Mouse (Mus musculus): ENCODE results near the gene Adam12. TPM values are rescaled to one million over a fixed set of nuclear protein-coding genes. Genes with fewer than 3 reads are reported as not detected.

The Adam12 gene
- polyA plus RNA-seq (2014; fragmentation: Nextera tagmentation; extraction: Ambion mirVana), result 2.7 and 4.4 TPM in 2 replicates

DNA sequence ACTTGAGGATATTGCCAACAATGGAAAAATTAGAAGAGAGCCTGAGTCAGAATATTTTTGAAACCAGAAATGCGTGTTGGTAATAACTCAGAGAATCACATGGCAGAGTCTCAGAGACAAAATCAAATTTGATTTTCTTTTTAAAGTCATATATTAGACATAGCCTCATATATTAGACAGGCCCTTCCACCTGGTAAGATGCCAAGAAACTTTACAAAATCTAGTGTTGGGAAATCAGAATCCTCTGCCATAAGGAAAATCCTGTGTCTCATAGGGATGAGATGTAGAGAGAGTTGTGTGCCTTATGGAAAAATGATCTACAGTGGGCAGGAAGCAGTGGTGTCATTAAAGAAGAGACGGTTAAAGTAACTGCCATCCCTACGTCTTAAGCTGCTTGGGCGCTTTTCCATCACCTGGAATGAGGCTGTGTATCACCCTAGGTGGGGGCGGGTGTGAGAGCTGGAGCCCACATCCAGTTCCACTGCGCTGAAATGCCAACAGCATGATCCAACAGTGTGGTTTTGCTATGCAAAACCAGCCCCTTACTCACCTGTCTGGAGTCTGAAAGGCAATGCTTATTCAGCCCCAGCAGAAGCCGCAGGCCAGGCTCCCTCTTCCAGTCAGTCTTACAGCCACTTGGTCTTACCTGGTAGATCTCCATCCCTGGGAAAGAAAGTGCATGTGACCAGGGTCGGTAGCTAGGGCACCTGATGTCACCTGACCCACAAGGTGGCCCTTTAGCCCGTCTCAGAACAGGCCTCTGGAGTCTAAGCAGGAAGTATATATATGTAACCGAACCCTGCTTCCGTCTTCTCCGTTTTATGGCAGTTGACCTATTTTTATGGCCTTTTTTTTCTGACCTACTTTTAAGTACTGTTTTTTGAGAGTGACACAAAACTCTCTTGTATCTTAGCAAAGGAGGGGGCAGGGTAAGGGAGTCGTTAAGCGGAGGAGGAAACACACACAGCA lies at the start of gene Adam12:
Adam12 (minus strand) TSS at position 769 of the 969 bp plus-strand sequence.
- DNase-seq (ENCODE audit: low spot score), result no peak
- H3K4me1 ChIP-seq (ENCODE audit: control insufficient read depth, insufficient read depth, low read length), result peaks cover 10% of the 10 kb centered on the region
- no peak within 1 kb of the TSS for H3K9ac ChIP-seq (ENCODE audit: low read length)
- 57% methylated on average over 14 of the region's 14 CpGs for WGBS
- H3K27ac ChIP-seq (replicated peaks; ENCODE audit: low read depth, low read length), result 0 out of 2 replicates have a peak within 1 kb of the TSS, but pooled peaks have one; percentile 8
- ATAC-seq (ENCODE audit: insufficient number of reproducible peaks, low FRiP score, low TSS enrichment, low read depth), result no peak
- H3K4me2 ChIP-seq (ENCODE audit: low read depth, severe bottlenecking), result no peak within 1 kb of the TSS
- no peaks in the 10 kb centered on the region for H3K36me3 ChIP-seq (ENCODE audit: control insufficient read depth, insufficient read depth, low read length)
- H3K9me3 ChIP-seq (ENCODE audit: control insufficient read depth, low read length), result no peaks in the 10 kb centered on the region
- H3K4me3 ChIP-seq (ENCODE audit: low read depth, low read length), result no peak within 1 kb of the TSS
- no peaks in the 10 kb centered on the region for H3K27me3 ChIP-seq (ENCODE audit: control insufficient read depth, insufficient read depth, low read length)

DNA sequence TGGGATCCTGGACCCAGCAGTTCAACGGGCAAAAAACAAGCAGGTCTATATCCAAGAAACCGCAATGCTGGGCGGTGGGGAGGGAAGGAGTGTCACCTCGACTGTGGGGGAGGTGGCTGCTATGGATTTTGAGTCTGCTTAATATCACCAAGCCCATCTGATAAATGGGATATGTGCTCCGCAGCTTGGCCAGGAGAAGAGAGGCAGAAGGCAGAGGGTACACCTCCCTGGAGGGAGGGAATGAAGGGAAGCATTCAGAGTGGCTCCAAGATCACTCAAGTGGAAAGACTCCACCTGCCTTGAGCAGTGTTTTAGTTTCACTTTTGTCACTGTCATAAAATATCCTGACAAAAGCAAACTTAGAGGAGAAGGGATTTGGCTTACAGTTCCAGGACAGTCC lies 41.0 kb upstream of the Adam12 start:
- DNase-seq (ENCODE audit: low spot score), result no peak
- Histone ChIP-seq H3K4me2 (ENCODE audit: low read depth, severe bottlenecking) (no peak overlapping the region), H3K27ac (replicated peaks; ENCODE audit: low read depth, low read length) (no peak overlapping the region), H3K36me3 (ENCODE audit: control insufficient read depth, insufficient read depth, low read length) (no peaks in the 10 kb centered on the region), H3K9me3 (ENCODE audit: control insufficient read depth, low read length) (no peaks in the 10 kb centered on the region), H3K9ac (ENCODE audit: low read length) (no peak overlapping the region), H3K4me1 (ENCODE audit: control insufficient read depth, insufficient read depth, low read length) (no peaks in the 10 kb centered on the region), H3K27me3 (ENCODE audit: control insufficient read depth, insufficient read depth, low read length) (no peaks in the 10 kb centered on the region), H3K4me3 (ENCODE audit: low read depth, low read length) (no peak overlapping the region)
- WGBS, result 89% methylated on average over 5 of the region's 5 CpGs
- ATAC-seq (ENCODE audit: insufficient number of reproducible peaks, low FRiP score, low TSS enrichment, low read depth), result no peak

DNA sequence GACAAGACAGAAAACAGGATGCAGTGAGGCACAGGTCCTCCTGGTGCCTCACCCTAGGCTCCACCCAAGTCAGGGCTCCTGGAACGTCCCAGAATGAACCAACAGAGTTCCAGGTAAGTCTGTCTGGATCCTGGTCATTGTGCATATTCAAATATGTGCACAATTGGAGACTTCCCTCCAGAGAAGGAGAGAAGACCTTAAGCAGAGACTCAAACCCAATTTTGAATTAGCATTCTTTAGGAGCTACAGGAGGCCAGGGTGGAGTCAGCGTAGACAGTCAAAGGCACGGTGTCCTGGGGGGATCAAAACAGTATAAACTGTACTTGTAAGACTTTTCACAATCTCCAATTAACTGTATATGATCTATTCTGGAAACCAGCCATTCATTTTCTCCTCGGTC lies 40.5 kb upstream of the Adam12 start:
- no peak overlapping the region for H3K4me2 ChIP-seq (ENCODE audit: low read depth, severe bottlenecking)
- no peaks in the 10 kb centered on the region for H3K27me3 ChIP-seq (ENCODE audit: control insufficient read depth, insufficient read depth, low read length)
- no peak overlapping the region for H3K9ac ChIP-seq (ENCODE audit: low read length)
- DNase-seq (ENCODE audit: low spot score) (no peak), ATAC-seq (ENCODE audit: insufficient number of reproducible peaks, low FRiP score, low TSS enrichment, low read depth) (no peak)
- no peaks in the 10 kb centered on the region for H3K9me3 ChIP-seq (ENCODE audit: control insufficient read depth, low read length)
- no peak overlapping the region for H3K4me3 ChIP-seq (ENCODE audit: low read depth, low read length)
- no peak overlapping the region for H3K27ac ChIP-seq (replicated peaks; ENCODE audit: low read depth, low read length)
- no peaks in the 10 kb centered on the region for H3K4me1 ChIP-seq (ENCODE audit: control insufficient read depth, insufficient read depth, low read length)
- no peaks in the 10 kb centered on the region for H3K36me3 ChIP-seq (ENCODE audit: control insufficient read depth, insufficient read depth, low read length)
- 77% methylated on average over 4 of the region's 4 CpGs for WGBS

DNA sequence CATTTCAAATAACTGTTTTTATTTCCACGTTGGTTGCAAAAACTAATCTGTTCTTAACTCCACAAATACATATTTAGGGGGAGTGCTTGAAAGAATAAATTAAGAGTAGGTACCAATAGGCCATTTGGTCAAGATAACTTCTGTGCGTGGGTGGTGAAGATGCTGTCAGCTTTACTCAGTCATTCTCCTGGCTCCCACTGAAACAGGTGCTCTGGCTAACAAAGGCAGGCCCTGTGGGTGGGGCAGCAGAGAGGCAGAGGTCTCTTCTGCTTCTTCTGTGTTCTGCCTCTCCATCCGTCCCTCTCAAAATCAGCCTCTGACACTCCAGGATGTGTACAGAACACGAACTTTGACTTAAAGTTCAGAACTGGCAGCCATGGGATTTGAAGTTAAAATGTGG lies 33.8 kb upstream of the Adam12 start:
- ATAC-seq (ENCODE audit: insufficient number of reproducible peaks, low FRiP score, low TSS enrichment, low read depth), result no peak
- peak; percentile 14 for DNase-seq (ENCODE audit: low spot score)
- Histone ChIP-seq H3K4me2 (ENCODE audit: low read depth, severe bottlenecking) (no peak overlapping the region), H3K9me3 (ENCODE audit: control insufficient read depth, low read length) (no peaks in the 10 kb centered on the region), H3K36me3 (ENCODE audit: control insufficient read depth, insufficient read depth, low read length) (no peaks in the 10 kb centered on the region), H3K27me3 (ENCODE audit: control insufficient read depth, insufficient read depth, low read length) (no peaks in the 10 kb centered on the region), H3K9ac (ENCODE audit: low read length) (no peak overlapping the region), H3K27ac (replicated peaks; ENCODE audit: low read depth, low read length) (no peak overlapping the region), H3K4me1 (ENCODE audit: control insufficient read depth, insufficient read depth, low read length) (no peaks in the 10 kb centered on the region), H3K4me3 (ENCODE audit: low read depth, low read length) (no peak overlapping the region)
- WGBS, result 83% methylated on average over 4 of the region's 4 CpGs

DNA sequence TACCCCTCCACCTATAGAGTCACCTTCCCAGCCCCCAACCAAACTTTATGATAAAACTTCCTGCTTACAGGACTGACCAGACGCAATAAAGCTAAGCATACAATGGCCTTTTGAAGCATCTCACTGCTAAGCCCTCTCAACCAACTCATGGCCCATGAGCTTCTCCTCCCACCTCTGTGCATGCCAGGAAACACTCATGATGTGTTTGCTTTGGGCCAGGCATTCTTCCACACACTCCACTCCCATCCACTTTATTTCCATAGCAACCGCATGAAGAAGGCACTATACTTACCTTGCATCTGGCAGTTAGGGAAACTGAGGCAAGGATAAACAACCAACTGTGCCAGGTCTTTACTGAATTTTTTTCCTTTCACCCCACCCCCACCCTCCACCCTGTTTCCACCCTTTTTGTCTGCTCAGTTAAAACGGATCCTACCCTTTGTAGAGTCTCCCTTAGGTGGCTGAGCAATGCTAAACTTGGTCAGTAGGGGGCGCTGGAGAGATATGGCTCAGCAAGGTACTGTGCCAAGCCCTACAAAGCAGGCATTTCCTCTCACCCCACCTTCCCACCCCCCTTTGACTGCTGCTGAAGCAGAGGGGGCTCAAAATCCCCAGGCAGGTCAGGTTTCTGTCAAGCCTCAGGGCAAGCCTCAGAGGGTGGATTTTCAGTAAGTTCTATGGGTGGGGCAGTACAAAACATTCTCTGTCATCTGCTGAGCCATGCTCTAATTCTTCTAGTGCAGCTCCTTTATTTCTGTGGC lies 31.4 kb upstream of the Adam12 start:
- Histone ChIP-seq H3K4me1 (ENCODE audit: control insufficient read depth, insufficient read depth, low read length) (no peaks in the 10 kb centered on the region), H3K4me2 (ENCODE audit: low read depth, severe bottlenecking) (no peak overlapping the region), H3K9ac (ENCODE audit: low read length) (no peak overlapping the region), H3K9me3 (ENCODE audit: control insufficient read depth, low read length) (no peaks in the 10 kb centered on the region), H3K36me3 (ENCODE audit: control insufficient read depth, insufficient read depth, low read length) (no peaks in the 10 kb centered on the region), H3K27ac (replicated peaks; ENCODE audit: low read depth, low read length) (no peak overlapping the region), H3K27me3 (ENCODE audit: control insufficient read depth, insufficient read depth, low read length) (no peaks in the 10 kb centered on the region), H3K4me3 (ENCODE audit: low read depth, low read length) (no peak overlapping the region)
- 41% methylated on average over 4 of the region's 4 CpGs for WGBS
- 0 out of 2 replicates have a peak, but pooled peaks have one; percentile 57 for ATAC-seq (ENCODE audit: insufficient number of reproducible peaks, low FRiP score, low TSS enrichment, low read depth)
- peak; percentile 83 for DNase-seq (ENCODE audit: low spot score)

DNA sequence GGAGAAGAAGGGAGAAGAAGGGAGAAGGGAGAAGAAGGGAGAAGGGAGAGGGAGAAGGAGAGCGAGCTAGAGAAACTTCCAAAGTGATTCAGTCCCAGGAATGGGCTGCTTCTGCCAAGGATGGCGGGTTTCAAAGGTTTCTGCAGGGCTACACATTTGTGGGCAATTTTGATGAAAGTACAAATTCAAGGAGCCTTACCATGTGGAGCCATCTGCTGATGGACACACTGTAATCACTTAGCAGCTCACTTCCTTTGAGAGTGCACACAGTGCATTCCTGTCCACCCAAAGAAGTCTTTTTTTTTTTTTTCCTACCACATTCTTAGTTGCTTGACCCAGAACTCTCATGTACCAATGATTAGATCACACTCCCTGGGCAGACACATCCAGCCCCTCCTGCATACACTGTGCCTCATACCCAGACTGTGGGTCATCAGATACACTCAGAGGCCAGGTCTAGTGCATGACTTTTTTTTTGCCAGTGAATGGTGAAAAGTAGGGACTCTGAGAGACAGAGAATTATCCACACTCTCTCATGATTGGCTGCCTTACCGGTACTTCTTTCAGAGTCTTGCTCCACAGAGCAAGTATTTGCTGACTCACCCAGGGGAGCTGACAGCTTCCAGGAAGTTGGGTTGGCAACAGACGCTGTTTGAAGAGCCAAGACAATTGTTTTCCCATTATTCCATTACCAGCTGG lies 29.2 kb upstream of the Adam12 start:
- H3K27me3 ChIP-seq (ENCODE audit: control insufficient read depth, insufficient read depth, low read length), result no peaks in the 10 kb centered on the region
- no peak overlapping the region for H3K9ac ChIP-seq (ENCODE audit: low read length)
- ATAC-seq (ENCODE audit: insufficient number of reproducible peaks, low FRiP score, low TSS enrichment, low read depth), result no peak
- H3K9me3 ChIP-seq (ENCODE audit: control insufficient read depth, low read length), result no peaks in the 10 kb centered on the region
- H3K4me2 ChIP-seq (ENCODE audit: low read depth, severe bottlenecking), result no peak overlapping the region
- no peaks in the 10 kb centered on the region for H3K4me1 ChIP-seq (ENCODE audit: control insufficient read depth, insufficient read depth, low read length)
- no peak overlapping the region for H3K4me3 ChIP-seq (ENCODE audit: low read depth, low read length)
- H3K27ac ChIP-seq (replicated peaks; ENCODE audit: low read depth, low read length), result no peak overlapping the region
- peak; percentile 17 for DNase-seq (ENCODE audit: low spot score)
- 66% methylated on average over 4 of the region's 4 CpGs for WGBS
- no peaks in the 10 kb centered on the region for H3K36me3 ChIP-seq (ENCODE audit: control insufficient read depth, insufficient read depth, low read length)

DNA sequence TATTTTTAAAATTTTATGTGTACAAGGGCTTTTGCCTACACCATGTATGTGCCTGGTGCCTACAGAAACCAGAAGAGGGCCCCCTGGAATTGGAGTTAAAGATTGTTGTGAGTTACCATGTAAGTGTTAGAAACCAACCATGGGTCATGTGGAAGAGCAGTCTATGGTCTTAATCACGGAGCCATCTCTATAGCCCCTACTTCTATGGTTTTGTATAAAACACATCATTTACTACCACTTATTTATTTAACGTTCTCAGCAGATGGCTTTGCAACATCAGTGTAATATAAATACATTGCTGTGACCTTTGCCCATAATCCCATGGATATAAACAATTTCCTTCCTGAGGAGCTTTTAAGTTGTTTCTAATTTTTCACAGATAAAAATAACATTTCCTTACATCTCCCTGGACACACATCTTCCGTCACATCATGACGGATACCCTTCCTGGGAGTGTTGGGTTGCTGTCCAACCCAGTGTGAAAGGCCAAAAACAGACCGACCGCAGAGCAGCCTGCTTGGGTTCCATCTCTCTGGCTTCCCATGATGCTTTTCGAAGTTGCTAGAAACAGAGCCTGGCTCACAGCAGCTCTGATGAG lies 18.4 kb upstream of the Adam12 start:
- Histone ChIP-seq H3K9me3 (ENCODE audit: control insufficient read depth, low read length) (no peaks in the 10 kb centered on the region), H3K27me3 (ENCODE audit: control insufficient read depth, insufficient read depth, low read length) (no peaks in the 10 kb centered on the region), H3K27ac (replicated peaks; ENCODE audit: low read depth, low read length) (no peak overlapping the region), H3K4me1 (ENCODE audit: control insufficient read depth, insufficient read depth, low read length) (no peaks in the 10 kb centered on the region), H3K9ac (ENCODE audit: low read length) (no peak overlapping the region), H3K4me2 (ENCODE audit: low read depth, severe bottlenecking) (no peak overlapping the region), H3K36me3 (ENCODE audit: control insufficient read depth, insufficient read depth, low read length) (no peaks in the 10 kb centered on the region), H3K4me3 (ENCODE audit: low read depth, low read length) (no peak overlapping the region)
- DNase-seq (ENCODE audit: low spot score) (no peak), ATAC-seq (ENCODE audit: insufficient number of reproducible peaks, low FRiP score, low TSS enrichment, low read depth) (no peak)
- 87% methylated on average over 7 of the region's 7 CpGs for WGBS

DNA sequence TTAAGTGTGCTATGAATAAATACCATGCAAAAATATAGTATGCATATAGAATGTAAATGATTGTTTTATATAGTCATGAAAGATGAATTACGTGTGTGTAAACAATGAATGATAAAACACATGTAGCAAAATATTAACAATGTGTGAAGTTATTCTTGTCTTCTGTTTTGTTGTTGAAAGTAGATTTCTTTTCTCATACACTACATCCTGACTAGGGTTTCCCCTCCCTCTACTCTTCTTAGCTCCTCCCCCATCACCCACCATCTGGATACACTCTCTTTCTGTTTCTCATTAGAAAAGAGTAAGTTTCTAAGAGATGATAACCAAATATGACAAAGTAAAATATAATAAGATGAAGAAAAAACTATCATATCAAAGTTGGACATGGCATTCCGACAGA lies 16.1 kb upstream of the Adam12 start:
- no peak for ATAC-seq (ENCODE audit: insufficient number of reproducible peaks, low FRiP score, low TSS enrichment, low read depth)

More for the DNA sequence above, 16.1 kb upstream of the Adam12 start:
- Histone ChIP-seq H3K36me3 (ENCODE audit: control insufficient read depth, insufficient read depth, low read length) (no peaks in the 10 kb centered on the region), H3K27ac (replicated peaks; ENCODE audit: low read depth, low read length) (no peak overlapping the region), H3K9ac (ENCODE audit: low read length) (no peak overlapping the region), H3K9me3 (ENCODE audit: control insufficient read depth, low read length) (no peaks in the 10 kb centered on the region), H3K27me3 (ENCODE audit: control insufficient read depth, insufficient read depth, low read length) (no peaks in the 10 kb centered on the region), H3K4me2 (ENCODE audit: low read depth, severe bottlenecking) (no peak overlapping the region), H3K4me3 (ENCODE audit: low read depth, low read length) (no peak overlapping the region), H3K4me1 (ENCODE audit: control insufficient read depth, insufficient read depth, low read length) (no peaks in the 10 kb centered on the region)
- no peak for DNase-seq (ENCODE audit: low spot score)
- WGBS, result 93% methylated on average over 2 of the region's 2 CpGs
